In the genomic region with DNA sequence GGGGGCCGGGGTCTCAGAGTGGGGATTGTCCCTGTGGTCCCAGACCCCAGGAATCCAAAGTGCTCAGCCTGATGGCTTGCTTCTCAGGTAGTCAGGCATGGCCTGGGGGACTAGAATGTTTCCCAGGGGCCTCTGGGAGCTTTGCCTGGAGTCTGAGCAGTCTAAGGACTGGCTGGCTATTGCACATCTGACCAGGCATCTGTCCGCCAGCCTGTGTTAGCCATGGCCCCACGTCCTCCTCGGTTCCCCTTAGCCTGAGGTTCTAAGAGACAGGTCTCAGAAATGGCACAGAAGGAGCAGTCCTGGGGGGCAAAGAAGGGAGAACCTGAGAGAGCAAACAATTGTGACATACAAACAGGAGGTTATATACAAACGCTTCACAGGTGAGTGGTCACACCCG, we compare ENCODE assay signal across 20 mouse cellular contexts.
DNase-seq lines count a peak whose midpoint lies in the region; ATAC-seq and TF ChIP-seq lines count a peak whose summit lies in the region.
"Had no signal": no experiment of that assay in that cellular context is flagged by ENCODE, and none has a peak within 500 bp of the region (broad histone marks: within the 10 kb centered on the region; RNA-seq: fewer than 3 reads in every experiment).

No protein-coding gene starts in this region.

- DNase-seq in forebrain, embryonic 11.5 days (ENCODE audit: low spot score): peak; percentile 50
- DNase-seq in forebrain, postnatal 0 days: no peak
- DNase-seq in midbrain, embryonic 14.5 days: no peak
- DNase-seq in c-Kit-positive CD71-positive TER-119-positive erythroid progenitor cells, embryonic 14.5 days (ENCODE audit: low spot score): no peak
- DNase-seq: adrenal gland, adult 2 months; adrenal gland, postnatal 10 days; adrenal gland, postnatal 25 days; cerebellum, adult 11-12 months; cerebellum, adult 2 months; cerebellum, adult 9-10 months; cerebellum, postnatal 10 days; cerebellum, postnatal 25 days had no signal

- H3K27me3 ChIP-seq in forebrain, embryonic 11.5 days (ENCODE audit: control insufficient read depth, insufficient read depth, low read length): no peaks in the 10 kb centered on the region
- no peaks in the 10 kb centered on the region for H3K27me3 ChIP-seq in forebrain, postnatal 0 days (ENCODE audit: insufficient read depth, low read length)
- H3K27me3 ChIP-seq in midbrain, embryonic 14.5 days (ENCODE audit: control insufficient read depth, insufficient read depth, low read length): no peaks in the 10 kb centered on the region
- H3K27me3 ChIP-seq in midbrain, embryonic 16.5 days (ENCODE audit: control insufficient read depth, insufficient read depth, low read depth, low read length): no peaks in the 10 kb centered on the region
- H3K27me3 ChIP-seq: CH12.LX; embryonic facial prominence, embryonic 12.5 days; forebrain, embryonic 12.5 days had no signal

- H3K9me3 ChIP-seq in forebrain, embryonic 11.5 days (ENCODE audit: control insufficient read depth, low read length): 0 out of 2 replicates have a peak, but pooled peaks cover 3% of the 10 kb centered on the region
- H3K9me3 ChIP-seq in forebrain, postnatal 0 days (ENCODE audit: low read length): no peaks in the 10 kb centered on the region
- no peaks in the 10 kb centered on the region for H3K9me3 ChIP-seq in midbrain, embryonic 14.5 days (ENCODE audit: control insufficient read depth, low read length)
- no peaks in the 10 kb centered on the region for H3K9me3 ChIP-seq in midbrain, embryonic 16.5 days (replicated peaks; ENCODE audit: control insufficient read depth, low read length, poor library complexity, severe bottlenecking)
- H3K9me3 ChIP-seq: embryonic facial prominence, embryonic 12.5 days; forebrain, embryonic 12.5 days had no signal

- no peak overlapping the region for H3K4me3 ChIP-seq in forebrain, embryonic 11.5 days (ENCODE audit: low read depth, low read length)
- H3K4me3 ChIP-seq in forebrain, postnatal 0 days (ENCODE audit: low read depth, low read length): no peak overlapping the region
- H3K4me3 ChIP-seq in midbrain, embryonic 14.5 days (replicated peaks; ENCODE audit: low read depth, low read length): no peak overlapping the region
- H3K4me3 ChIP-seq in midbrain, embryonic 16.5 days (ENCODE audit: low read depth, low read length): no peak overlapping the region
- H3K4me3 ChIP-seq: embryonic facial prominence, embryonic 10.5 days; embryonic facial prominence, embryonic 12.5 days; forebrain, embryonic 12.5 days had no signal

- H3K36me3 ChIP-seq in forebrain, embryonic 11.5 days (ENCODE audit: control insufficient read depth, insufficient read depth, low read length): no peaks in the 10 kb centered on the region
- no peaks in the 10 kb centered on the region for H3K36me3 ChIP-seq in forebrain, postnatal 0 days (ENCODE audit: insufficient read depth)
- no peaks in the 10 kb centered on the region for H3K36me3 ChIP-seq in midbrain, embryonic 14.5 days (ENCODE audit: control insufficient read depth, insufficient read depth, low read length)
- H3K36me3 ChIP-seq in midbrain, embryonic 16.5 days (ENCODE audit: control insufficient read depth, insufficient read depth, low read length): no peaks in the 10 kb centered on the region
- H3K36me3 ChIP-seq: embryonic facial prominence, embryonic 10.5 days; embryonic facial prominence, embryonic 12.5 days; forebrain, embryonic 12.5 days had no signal

- no peak overlapping the region for H3K27ac ChIP-seq in forebrain, embryonic 11.5 days (ENCODE audit: low read depth, low read length)
- H3K27ac ChIP-seq in forebrain, postnatal 0 days (ENCODE audit: low read depth, low read length): no peak overlapping the region
- H3K27ac ChIP-seq in midbrain, embryonic 14.5 days (replicated peaks; ENCODE audit: low read depth, low read length): no peak overlapping the region
- no peak overlapping the region for H3K27ac ChIP-seq in midbrain, embryonic 16.5 days (ENCODE audit: low read length)
- H3K27ac ChIP-seq: embryonic facial prominence, embryonic 10.5 days; embryonic facial prominence, embryonic 12.5 days; forebrain, embryonic 12.5 days had no signal

- no peak overlapping the region for H3K9ac ChIP-seq in forebrain, embryonic 11.5 days (ENCODE audit: low read length)
- H3K9ac ChIP-seq in forebrain, postnatal 0 days: no peak overlapping the region
- H3K9ac ChIP-seq in midbrain, embryonic 14.5 days (replicated peaks; ENCODE audit: low read length): no peak overlapping the region
- no peak overlapping the region for H3K9ac ChIP-seq in midbrain, embryonic 16.5 days (ENCODE audit: low read depth, low read length)
- H3K9ac ChIP-seq: embryonic facial prominence, embryonic 12.5 days; forebrain, embryonic 12.5 days had no signal

- WGBS in forebrain, embryonic 11.5 days: 96% methylated on average over 6 of the region's 6 CpGs
- WGBS in forebrain, postnatal 0 days: 94% methylated on average over 6 of the region's 6 CpGs
- 96% methylated on average over 6 of the region's 6 CpGs for WGBS in midbrain, embryonic 14.5 days
- 95% methylated on average over 6 of the region's 6 CpGs for WGBS in midbrain, embryonic 16.5 days

- H3K4me2 ChIP-seq in forebrain, embryonic 11.5 days (ENCODE audit: low read depth, low read length, severe bottlenecking): no peak overlapping the region
- no peak overlapping the region for H3K4me2 ChIP-seq in forebrain, postnatal 0 days (ENCODE audit: low read depth)
- H3K4me2 ChIP-seq in midbrain, embryonic 14.5 days (ENCODE audit: low read length): no peak overlapping the region
- no peak overlapping the region for H3K4me2 ChIP-seq in midbrain, embryonic 16.5 days (ENCODE audit: low read length)
- H3K4me2 ChIP-seq: embryonic facial prominence, embryonic 12.5 days; forebrain, embryonic 12.5 days had no signal

- no peaks in the 10 kb centered on the region for H3K4me1 ChIP-seq in forebrain, embryonic 11.5 days (replicated peaks; ENCODE audit: control insufficient read depth, insufficient read depth, low read length)
- H3K4me1 ChIP-seq in forebrain, postnatal 0 days (ENCODE audit: insufficient read depth): no peaks in the 10 kb centered on the region
- no peaks in the 10 kb centered on the region for H3K4me1 ChIP-seq in midbrain, embryonic 14.5 days (ENCODE audit: control insufficient read depth, insufficient read depth, low read length)
- 0 out of 2 replicates have a peak, but pooled peaks cover 2% of the 10 kb centered on the region for H3K4me1 ChIP-seq in midbrain, embryonic 16.5 days (ENCODE audit: control insufficient read depth, insufficient read depth, low read length)
- H3K4me1 ChIP-seq: embryonic facial prominence, embryonic 10.5 days had no signal

- no peak for ATAC-seq in forebrain, embryonic 11.5 days (replicated peaks; ENCODE audit: low FRiP score)
- ATAC-seq in forebrain, postnatal 0 days: no peak
- 0 out of 2 replicates have a peak, but pooled peaks have one; percentile 27 for ATAC-seq in midbrain, embryonic 14.5 days (ENCODE audit: low FRiP score, low TSS enrichment)
- ATAC-seq in midbrain, embryonic 16.5 days: no peak
- ATAC-seq: CD4-positive, CD25-positive, alpha-beta regulatory T cell, adult 4 months; forebrain, embryonic 14.5 days; forebrain, embryonic 16.5 days had no signal

- TF ChIP-seq CTCF in forebrain, postnatal 0 days (IDR thresholded peaks at IDR 0.05; ENCODE audit: low read depth): no peak
